Mouse (Mus musculus): ENCODE data around the gene Chga. TPM values are rescaled to one million over a fixed set of nuclear protein-coding genes. Genes with fewer than 3 reads are reported as not detected.

Gene Chga
- polyA plus RNA-seq (2014; fragmentation: Illumina TruSeq; extraction: RNeasy Lipid Tissue Mini Kit (QIAGEN cat#74804)) = not detected

DNA sequence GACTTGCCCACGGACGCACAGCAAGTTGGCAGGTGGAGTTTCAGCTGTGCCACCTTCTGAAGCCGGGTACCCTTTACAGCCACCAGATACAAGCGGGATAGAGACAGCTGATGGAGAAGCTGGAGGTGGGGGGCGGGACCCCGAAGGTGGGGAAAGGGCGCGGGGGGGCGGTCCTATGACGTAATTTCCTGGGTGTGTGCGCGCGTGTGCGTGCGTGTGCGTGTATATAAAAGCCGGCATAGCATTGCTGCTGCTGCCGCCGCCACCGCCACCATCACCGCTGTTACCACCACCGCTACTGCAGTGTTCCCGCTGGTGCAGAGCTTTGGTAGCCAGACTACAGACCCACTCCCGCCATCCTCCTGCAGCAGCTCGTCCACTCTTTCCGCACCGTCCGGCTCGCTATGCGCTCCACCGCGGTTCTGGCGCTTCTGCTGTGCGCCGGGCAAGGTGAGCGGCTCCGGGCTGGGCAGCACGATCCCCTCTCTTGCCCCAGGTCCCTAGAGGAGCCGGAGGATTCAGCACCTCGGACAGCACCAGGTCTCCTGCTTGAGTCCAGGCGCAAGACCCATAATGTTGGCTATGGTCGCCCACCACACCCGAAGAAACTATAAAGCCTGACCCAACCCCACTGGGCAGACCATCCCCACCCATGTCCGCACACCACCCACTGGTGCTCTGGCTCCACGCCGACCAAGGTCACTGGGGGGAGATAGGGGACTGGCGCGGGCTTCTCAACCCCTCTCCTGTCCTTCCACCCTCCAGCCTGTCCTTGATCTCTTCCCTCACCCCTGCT lies at the start of gene Chga:
TSS of gene Chga (plus strand) at position 249 of the 796 bp plus-strand sequence.

Other genes with a start within 250 kb of the Chga start
- 39.3 TPM for gene Lgmn, start 115.2 kb upstream of the Chga start, polyA plus RNA-seq (2014; fragmentation: Illumina TruSeq; extraction: RNeasy Lipid Tissue Mini Kit (QIAGEN cat#74804))
- gene Golga5, start 85.8 kb upstream of the Chga start, polyA plus RNA-seq (2014; fragmentation: Illumina TruSeq; extraction: RNeasy Lipid Tissue Mini Kit (QIAGEN cat#74804)) = 33.1 TPM
- 0.48 TPM for gene Itpk1, start 150.0 kb downstream of the Chga start, polyA plus RNA-seq (2014; fragmentation: Illumina TruSeq; extraction: RNeasy Lipid Tissue Mini Kit (QIAGEN cat#74804))
- gene Moap1, start 188.7 kb downstream of the Chga start, polyA plus RNA-seq (2014; fragmentation: Illumina TruSeq; extraction: RNeasy Lipid Tissue Mini Kit (QIAGEN cat#74804)) = 3.9 TPM
- 11.0 TPM for gene Tmem251, start 188.8 kb downstream of the Chga start, polyA plus RNA-seq (2014; fragmentation: Illumina TruSeq; extraction: RNeasy Lipid Tissue Mini Kit (QIAGEN cat#74804))
- not detected for gene Gm28051, start 202.8 kb downstream of the Chga start, polyA plus RNA-seq (2014; fragmentation: Illumina TruSeq; extraction: RNeasy Lipid Tissue Mini Kit (QIAGEN cat#74804))
- 12.3 TPM for gene Gon7, start 202.8 kb downstream of the Chga start, polyA plus RNA-seq (2014; fragmentation: Illumina TruSeq; extraction: RNeasy Lipid Tissue Mini Kit (QIAGEN cat#74804))
- gene Ubr7, start 203.0 kb downstream of the Chga start, polyA plus RNA-seq (2014; fragmentation: Illumina TruSeq; extraction: RNeasy Lipid Tissue Mini Kit (QIAGEN cat#74804)) = 42.5 TPM
- 15.9 TPM for gene Gm20604, start 203.7 kb downstream of the Chga start, polyA plus RNA-seq (2014; fragmentation: Illumina TruSeq; extraction: RNeasy Lipid Tissue Mini Kit (QIAGEN cat#74804))